Mouse (Mus musculus): ENCODE measurements around the gene Slc3a1.

Slc3a1 gene

DNA sequence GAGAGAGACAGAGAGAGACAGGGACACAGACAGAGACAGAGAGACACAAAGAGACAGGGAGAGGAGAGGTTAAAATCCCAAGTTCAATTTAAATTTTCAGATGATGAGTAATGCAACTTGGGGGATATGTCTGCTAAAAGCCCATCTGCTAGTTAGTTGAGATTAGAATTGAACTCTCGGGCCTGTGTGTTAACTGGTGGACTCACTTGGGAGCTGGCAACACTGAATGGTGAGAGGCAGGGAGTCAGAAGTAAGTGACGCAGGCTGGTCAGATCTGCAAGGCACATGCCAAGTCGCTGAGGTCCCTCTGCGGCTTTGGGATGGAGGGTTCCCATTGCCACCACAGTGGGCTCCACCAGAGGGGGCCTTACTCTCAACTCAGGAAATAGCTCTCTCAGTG lies 10.1 kb downstream of the Slc3a1 start:
- DNase-seq: no peak

DNA sequence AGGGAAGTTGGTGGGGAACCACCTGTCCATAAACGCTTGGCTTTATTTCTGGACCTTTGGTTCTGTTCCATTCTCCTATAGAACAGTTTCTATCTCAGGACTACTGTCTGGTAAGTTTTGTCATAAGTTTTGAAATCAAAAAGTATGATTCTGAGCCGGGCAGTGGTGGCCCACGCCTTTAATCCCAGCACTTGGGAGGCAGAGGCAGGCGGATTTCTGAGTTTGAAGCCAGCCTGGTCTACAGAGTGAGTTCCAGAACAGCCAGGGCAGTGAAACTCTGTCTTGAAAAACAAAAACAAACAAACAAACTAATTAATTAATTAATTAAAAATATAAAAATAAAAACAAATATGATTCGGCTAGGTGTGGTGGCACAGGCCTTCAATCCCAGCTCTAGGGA lies 10.6 kb downstream of the Slc3a1 start:
- DNase-seq: no peak

DNA sequence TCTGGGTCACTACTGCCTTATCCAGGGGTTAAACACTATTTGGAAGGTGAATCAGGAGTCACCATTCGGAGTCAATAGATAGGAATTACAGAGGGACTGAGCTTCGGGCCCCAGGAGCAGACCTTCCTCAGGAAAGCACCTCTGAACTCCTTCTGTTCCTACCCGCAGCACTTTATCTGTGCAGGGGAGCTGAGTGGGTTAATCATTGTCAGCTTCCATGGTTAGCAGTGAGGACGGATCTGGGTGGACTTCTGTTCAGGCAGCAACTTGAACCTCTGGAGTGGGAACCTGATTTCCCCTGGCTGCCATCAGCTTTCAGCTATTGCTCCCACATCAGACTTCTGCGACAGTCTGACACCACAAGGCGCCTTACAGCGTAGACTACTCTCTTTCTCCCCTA lies 12.7 kb downstream of the Slc3a1 start:
- no peak for DNase-seq

GRCm38 (mm10) chr17:85042419-85042818 lies 14.2 kb downstream of the Slc3a1 start:
- no peak for DNase-seq

- no peak for DNase-seq
Observed at GRCm38 (mm10) chr17:85043404-85043816, 15.2 kb downstream of the Slc3a1 start.

DNA sequence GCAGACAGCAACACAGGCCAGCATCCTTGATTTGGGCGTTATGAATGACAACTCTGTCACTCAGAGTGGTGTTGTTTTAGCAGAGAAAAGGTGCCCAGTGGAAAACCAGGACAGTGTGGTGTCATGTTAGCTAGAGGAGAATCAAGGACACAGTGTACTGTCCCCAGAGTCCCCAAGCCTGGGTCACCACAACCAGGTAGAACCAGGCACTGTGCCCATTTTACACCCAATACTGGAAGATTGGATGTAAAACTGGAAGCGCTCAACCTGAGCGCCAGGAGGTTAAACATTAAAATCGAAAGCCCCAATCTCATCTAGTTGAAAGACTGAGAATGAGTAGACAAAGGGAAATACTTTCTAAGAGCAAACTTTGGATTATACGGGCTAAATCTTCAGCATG lies 16.3 kb downstream of the Slc3a1 start:
- DNase-seq: no peak

DNA sequence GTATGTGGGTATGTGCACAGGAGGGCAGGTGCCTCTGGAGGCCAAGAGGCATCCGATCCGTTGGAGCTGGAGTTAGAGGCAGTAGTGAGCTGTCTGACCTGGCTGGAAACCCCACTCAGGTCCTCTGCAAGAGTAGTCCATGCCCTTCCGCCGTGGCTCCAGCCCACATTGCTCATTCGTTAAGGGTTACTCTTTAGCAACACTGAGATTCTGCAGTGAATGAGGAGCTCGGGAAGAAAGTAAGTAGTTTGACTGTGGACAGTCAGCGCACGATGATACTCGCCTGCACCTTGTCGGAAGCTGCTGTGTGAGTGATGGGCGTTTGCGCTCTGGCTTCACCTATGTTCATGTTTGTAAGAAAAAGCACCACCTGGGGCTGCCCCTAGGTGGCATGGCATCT lies 17.0 kb downstream of the Slc3a1 start:
- no peak for DNase-seq

GRCm38 (mm10) chr17:85048379-85048778 lies 20.2 kb downstream of the Slc3a1 start:
- DNase-seq: no peak

GRCm38 (mm10) chr17:85058276-85058675 lies 30.1 kb downstream of the Slc3a1 start:
- no peak for DNase-seq

DNA sequence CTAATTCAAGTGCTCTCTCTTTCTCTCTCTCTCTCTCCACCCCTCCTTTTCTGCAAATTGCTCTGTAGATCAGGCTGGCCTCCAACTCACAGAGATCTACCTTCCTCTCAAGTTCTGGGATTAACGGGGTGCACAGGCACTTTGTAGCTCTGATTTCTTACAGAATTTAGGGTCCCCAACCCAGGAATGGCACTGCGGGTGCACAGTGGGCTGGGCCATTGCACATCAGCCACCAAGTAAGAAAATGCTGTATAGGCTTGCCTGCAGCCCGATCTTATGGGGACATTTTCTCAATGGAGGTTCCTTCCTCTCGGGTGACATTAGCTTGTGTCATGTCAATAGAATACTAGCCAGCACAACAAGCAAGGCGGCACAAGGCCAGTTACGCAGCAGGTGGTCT lies 31.0 kb downstream of the Slc3a1 start:
- DNase-seq: no peak

- DNase-seq: no peak
Observed at GRCm38 (mm10) chr17:85063560-85063959, 35.4 kb downstream of the Slc3a1 start.

- no peak for DNase-seq
Observed at GRCm38 (mm10) chr17:85067331-85067730, 39.2 kb downstream of the Slc3a1 start.

DNA sequence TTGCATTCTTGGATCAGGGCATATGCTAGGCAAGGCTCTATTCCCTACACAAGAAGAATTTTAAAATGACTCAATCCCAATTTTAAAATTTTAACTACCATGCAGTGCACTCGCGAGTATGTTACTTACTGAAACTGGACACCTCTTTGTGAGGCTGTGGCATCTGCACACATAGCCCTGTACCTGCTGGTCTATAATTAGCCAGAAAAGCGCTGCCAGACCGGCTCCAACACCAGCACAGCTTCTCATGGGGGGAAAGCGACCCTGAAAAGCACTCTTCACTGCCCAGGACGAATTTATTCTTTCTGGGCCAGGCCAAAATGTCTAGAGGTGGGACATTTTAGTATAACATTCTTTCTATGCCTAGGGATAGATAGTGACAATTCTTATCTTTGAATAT lies 42.5 kb downstream of the Slc3a1 start:
- DNase-seq: no peak

- DNase-seq: no peak
Observed at GRCm38 (mm10) chr17:85071088-85071775, 43.1 kb downstream of the Slc3a1 start.

GRCm38 (mm10) chr17:85072383-85072782 lies 44.2 kb downstream of the Slc3a1 start:
- no peak for DNase-seq

- DNase-seq: no peak
Observed at GRCm38 (mm10) chr17:85073214-85073613, 45.0 kb downstream of the Slc3a1 start.

GRCm38 (mm10) chr17:85074083-85074482 lies 45.9 kb downstream of the Slc3a1 start:
- DNase-seq: no peak

DNA sequence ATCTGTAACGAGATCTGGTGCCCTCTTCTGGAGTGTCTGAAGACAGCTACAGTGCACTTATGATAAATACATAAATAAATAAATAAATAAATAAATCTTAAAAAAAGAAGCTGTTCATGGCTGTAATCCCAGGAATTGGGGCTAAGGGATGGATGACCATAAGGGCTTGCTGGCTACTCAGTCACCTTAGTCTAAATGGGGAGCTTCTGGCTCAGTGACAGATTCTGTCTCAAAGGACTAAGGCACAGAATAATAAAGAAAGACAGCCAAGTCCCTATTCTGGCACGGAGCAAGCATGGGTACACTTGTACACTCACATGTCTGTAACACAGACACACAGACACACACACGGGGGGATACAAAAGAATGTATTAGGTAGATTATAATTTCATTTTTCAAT lies 51.1 kb downstream of the Slc3a1 start:
- DNase-seq: no peak

DNA sequence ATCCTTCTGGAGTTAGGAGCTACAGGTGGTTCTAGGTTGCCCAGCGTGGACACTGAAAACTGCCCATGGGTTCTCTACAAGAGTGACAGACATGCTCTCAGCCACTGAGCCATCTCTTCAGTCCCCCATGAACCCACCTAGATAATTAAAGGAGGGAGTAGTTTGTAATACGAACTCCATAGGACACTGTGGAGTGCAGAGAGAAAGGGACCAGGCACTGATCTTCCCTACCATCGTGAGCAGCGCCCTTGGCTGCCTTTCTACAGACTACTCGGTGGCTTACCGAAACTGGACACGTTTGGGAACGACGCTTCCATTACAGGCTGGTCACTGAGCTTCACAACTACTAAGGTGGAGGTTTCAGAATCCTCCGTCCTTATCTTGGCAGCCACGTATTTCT lies 52.6 kb downstream of the Slc3a1 start:
- no peak for DNase-seq

- no peak for DNase-seq
Observed at GRCm38 (mm10) chr17:85085335-85085734, 57.2 kb downstream of the Slc3a1 start.

DNA sequence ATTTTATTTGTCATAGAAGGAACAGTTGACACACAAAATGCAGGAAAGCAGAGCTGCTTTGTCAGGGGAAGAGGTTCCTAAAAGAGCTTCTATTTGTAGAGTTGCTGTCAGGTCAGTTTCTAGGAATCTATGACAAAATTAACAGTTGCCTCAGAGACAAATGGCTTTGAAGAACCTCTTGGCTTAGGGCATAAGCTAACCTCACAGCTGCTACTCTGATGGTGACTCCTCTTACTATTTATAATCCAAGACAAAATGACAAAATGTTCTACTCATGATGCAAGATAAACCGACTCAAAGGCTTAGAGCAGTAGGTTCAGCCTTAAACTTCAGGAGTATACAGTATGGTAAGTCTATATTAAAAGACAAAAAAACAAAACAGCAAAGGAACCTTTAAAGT lies 58.3 kb downstream of the Slc3a1 start:
- DNase-seq: no peak

- no peak for DNase-seq
Observed at GRCm38 (mm10) chr17:85087591-85087990, 59.4 kb downstream of the Slc3a1 start.

- DNase-seq: no peak
Observed at GRCm38 (mm10) chr17:85088401-85088800, 60.2 kb downstream of the Slc3a1 start.

DNA sequence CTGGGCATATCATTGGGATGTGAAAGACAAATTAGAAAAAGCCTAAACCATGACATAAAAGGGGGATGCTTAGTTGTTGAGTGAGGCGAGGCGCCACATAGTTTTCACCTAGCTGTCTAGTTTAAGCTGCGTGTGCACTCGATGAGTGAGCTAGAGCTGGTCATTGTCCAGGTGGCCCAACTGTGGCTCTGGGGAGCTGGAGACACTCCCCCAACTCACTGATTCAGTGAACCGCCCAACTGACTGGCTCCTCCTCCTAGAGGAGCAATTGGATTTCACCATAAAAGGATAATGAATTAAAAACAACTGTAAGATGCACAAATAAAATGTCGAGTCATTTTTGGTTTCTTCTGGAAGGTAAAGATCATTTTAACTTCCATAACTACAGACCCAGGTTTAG lies 60.8 kb downstream of the Slc3a1 start:
- DNase-seq: no peak

- peak; percentile 23 for DNase-seq
Observed at GRCm38 (mm10) chr17:85089621-85090020, 61.4 kb downstream of the Slc3a1 start.
